In genomic region chr16:57247464-57247863, GRCm38 (mm10) we compare ENCODE assay signal across 19 mouse cellular contexts. TPM values are rescaled to one million over a fixed set of nuclear protein-coding genes. Genes with fewer than 3 reads are reported as not detected.
"Had no signal": no experiment of that assay in that cellular context is flagged by ENCODE, and none has a peak within 500 bp of the region (broad histone marks: within the 10 kb centered on the region; RNA-seq: fewer than 3 reads in every experiment).

No protein-coding gene starts in this region.

- H3K4me1 ChIP-seq: midbrain, embryonic 12.5 days; neural tube, embryonic 12.5 days had no signal

- H3K27me3 ChIP-seq: lung, embryonic 15.5 days; midbrain, embryonic 12.5 days; neural tube, embryonic 12.5 days; stomach, embryonic 15.5 days had no signal

- DNase-seq: lung, adult 2 months; lung, postnatal 14 days; lung, postnatal 36 days; midbrain, embryonic 14.5 days; right cerebral cortex, postnatal 14 days; thymus, adult 2 months; thymus, postnatal 25 days; thymus, postnatal 4 days had no signal

- H3K9ac ChIP-seq: liver, embryonic 14.5 days; lung, embryonic 15.5 days; midbrain, embryonic 12.5 days; neural tube, embryonic 12.5 days; stomach, embryonic 15.5 days had no signal

- H3K27ac ChIP-seq: liver, embryonic 14.5 days; lung, embryonic 15.5 days; midbrain, embryonic 12.5 days; neural tube, embryonic 12.5 days; stomach, embryonic 15.5 days; stomach, postnatal 0 days had no signal

- H3K4me2 ChIP-seq: lung, embryonic 15.5 days; midbrain, embryonic 12.5 days; neural tube, embryonic 12.5 days; stomach, embryonic 15.5 days had no signal

- H3K9me3 ChIP-seq: lung, embryonic 15.5 days; midbrain, embryonic 12.5 days; neural tube, embryonic 12.5 days; stomach, embryonic 15.5 days had no signal

- H3K4me3 ChIP-seq: lung, embryonic 15.5 days; midbrain, embryonic 12.5 days; neural tube, embryonic 12.5 days; stomach, embryonic 15.5 days had no signal

- ATAC-seq: lung, postnatal 0 days had no signal

- H3K36me3 ChIP-seq: lung, embryonic 15.5 days; midbrain, embryonic 12.5 days; neural tube, embryonic 12.5 days; stomach, embryonic 15.5 days had no signal

RNA-seq across cellular contexts. Expression of gene Tmem30c, which starts 45.2 kb away (rescaled TPM):
- total RNA-seq: neutrophil, adult 5-6 weeks had no signal
- polyA plus RNA-seq: liver, embryonic 14.5 days; liver, embryonic 16.5 days; lung, adult 2 months; lung, embryonic 15.5 days; macrophage; spleen, adult 2 months; stomach, postnatal 0 days; thymus, adult 2 months had no signal
